Mouse (Mus musculus): ENCODE measurements around the gene Nanos1.

DNA sequence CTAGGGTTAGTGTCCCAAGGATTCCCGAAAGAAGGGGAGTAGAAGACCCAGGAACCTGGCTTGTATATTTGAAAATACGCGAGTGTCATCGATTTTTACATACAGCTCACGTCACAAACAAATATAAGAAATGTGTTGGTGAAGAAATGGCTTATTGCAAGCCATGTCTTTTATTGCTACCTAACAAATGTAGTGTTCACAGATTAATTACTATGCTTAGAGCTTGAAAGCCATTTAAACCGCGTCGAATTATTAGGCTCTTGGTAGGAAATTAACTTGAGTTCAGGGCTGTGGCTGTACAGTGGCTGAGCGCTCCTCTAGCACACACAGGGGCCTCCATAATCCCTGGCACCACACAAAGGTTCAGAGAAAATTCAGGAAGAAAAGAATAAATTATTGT lies 35.4 kb downstream of the Nanos1 start:
- TF ChIP-seq CTCF (IDR thresholded peaks at IDR 0.05) (no peak), EP300 (IDR thresholded peaks at IDR 0.05) (no peak)

Measured in lung, postnatal 0 days (tissue).